Mouse (Mus musculus) small intestine, adult 10 weeks (tissue): ENCODE data around the gene Inmt. TPM values are rescaled to one million over a fixed set of nuclear protein-coding genes. Genes with fewer than 3 reads are reported as not detected.

Source experiments
- polyA plus RNA-seq: library from polyadenylated mRNA; stranded (reverse); fragments of 350-450 nt; fragmentation: Illumina TruSeq; extraction: RNeasy Lipid Tissue Mini Kit (QIAGEN cat#74804); gene quantifications from one replicate; pipeline ENCODE4 v1.2.3, GENCODE M21; 2014; ENCODE audit warnings: low replicate concordance

The Inmt gene
- not detected for polyA plus RNA-seq

DNA sequence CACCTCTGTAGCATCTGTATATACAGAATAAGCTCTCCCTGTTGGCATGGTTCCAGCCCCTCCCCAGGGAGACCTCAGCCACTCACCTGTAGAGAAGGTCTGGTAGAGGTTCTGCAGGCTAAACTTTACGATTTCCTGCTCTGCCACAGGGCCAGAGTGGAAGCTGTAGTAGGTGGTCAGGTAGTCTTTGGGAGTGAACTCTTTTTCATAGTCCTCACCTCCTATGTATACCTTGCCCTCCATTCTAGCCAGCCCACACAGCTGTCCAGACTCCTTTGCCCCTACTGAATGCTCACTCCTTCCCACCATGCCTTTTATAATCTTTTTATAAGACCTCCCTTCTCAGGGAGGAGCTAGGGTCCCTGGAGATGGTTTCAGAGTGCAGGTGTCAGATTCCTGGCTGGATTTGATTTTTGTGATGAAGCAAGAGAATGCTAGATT is at the start of gene Inmt:
Inmt (minus strand) TSS at position 303 of the 441 bp plus-strand sequence.

DNA sequence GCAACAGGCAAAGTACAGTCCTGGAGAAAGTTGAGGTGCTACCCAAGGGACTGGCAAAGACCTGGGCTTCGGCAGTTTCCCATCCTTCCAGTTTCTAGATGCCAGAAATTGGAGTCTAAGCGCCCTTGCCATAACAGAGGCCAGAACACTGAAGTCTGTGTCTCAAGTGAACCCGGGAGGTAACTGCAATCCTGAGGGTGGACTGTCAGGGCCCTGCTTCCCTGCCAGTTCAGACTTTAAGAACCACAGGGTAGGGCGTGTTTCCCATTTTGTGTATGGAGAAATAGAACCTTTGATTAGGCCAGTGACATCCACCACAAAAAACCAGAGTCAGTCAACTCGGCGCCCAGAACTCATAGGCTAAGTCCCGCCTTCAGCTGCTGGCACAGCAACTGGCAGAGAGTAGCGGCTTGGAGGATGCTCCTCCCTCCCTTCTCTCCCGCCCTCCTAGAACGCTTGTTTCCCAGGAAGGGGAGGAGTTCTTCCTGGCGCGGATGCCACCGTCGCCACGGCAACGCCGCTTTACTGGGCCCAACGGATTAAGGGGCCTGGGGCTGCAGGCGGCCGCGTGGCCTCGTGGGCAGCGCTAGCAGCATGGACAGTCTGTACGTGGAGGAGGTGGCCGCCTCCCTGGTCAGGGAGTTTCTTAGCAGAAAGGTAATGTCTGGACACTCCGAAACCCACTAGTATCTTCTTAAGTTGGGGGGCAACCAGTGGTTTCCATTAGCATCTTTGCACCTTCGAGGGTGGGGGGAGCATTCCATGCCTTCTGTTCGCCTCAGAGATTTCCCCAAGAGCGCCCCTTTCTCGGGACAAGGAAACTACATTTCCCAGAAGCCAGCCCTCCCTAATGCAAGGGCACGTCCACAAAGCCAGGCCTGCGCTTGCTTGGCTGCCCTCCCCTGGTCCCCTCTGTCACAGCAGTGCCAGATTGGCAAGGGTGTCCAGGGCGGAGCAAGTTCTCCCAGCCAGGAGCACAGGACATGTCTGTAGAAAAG is 28.4 kb upstream of the Inmt start, which contains the start of gene Mindy4:
Mindy4 (plus strand) TSS at position 471 of the 998 bp plus-strand sequence.

GRCm38 (mm10) chr6:55132794-55133193 is 42.0 kb downstream of the Inmt start, which contains the start of gene Crhr2:
Gene Crhr2, minus strand, starts transcription at chr6:55133016.

Other genes with a start within 250 kb of the Inmt start
- 1.9 TPM for gene Nod1, start 202.4 kb downstream of the Inmt start, polyA plus RNA-seq
- 18.7 TPM for gene Ggct, start 182.1 kb downstream of the Inmt start, polyA plus RNA-seq
- gene Gars, start 137.0 kb downstream of the Inmt start, polyA plus RNA-seq = 71.4 TPM
- gene Crhr2, start 42.0 kb downstream of the Inmt start, polyA plus RNA-seq = not detected
- gene Mindy4, start 28.3 kb upstream of the Inmt start, polyA plus RNA-seq = 0.26 TPM
- 10.2 TPM for gene Aqp1, start 161.4 kb upstream of the Inmt start, polyA plus RNA-seq
- gene Ghrhr, start 201.3 kb upstream of the Inmt start, polyA plus RNA-seq = not detected